Mouse (Mus musculus) stomach, embryonic 15.5 days (tissue): Measurements from ENCODE around the gene Prrc2a. TPM values are rescaled to one million over a fixed set of nuclear protein-coding genes. Genes with fewer than 3 reads are reported as not detected.

Experiments used
- ATAC-seq: fragments of 200-750 bp; cut with Nextera tagmentation; 2 replicates; pipeline ENCODE4 v1.8.0; 2017; ENCODE audit warnings: low read depth, moderate number of reproducible peaks, moderate TSS enrichment; ENCODE audit not compliant: insufficient read depth, low FRiP score
- H3K27ac ChIP-seq: fragments of 300-500 bp; sonication (generic); 2 replicates; pipeline ENCODE4 v1.5.1; 2015; ENCODE audit warnings: mild to moderate bottlenecking, inconsistent platforms
- H3K27me3 ChIP-seq: fragments of 300-500 bp; sonication (generic); replicated peaks from 2 replicates; pipeline ENCODE4 v1.6.1; 2015; ENCODE audit warnings: inconsistent platforms
- H3K36me3 ChIP-seq: fragments of 300-500 bp; sonication (generic); 2 replicates; pipeline ENCODE4 v1.6.1; 2015; ENCODE audit warnings: inconsistent platforms
- H3K4me1 ChIP-seq: fragments of 300-500 bp; sonication (generic); 2 replicates; pipeline ENCODE4 v1.6.1; 2015; ENCODE audit warnings: inconsistent platforms
- H3K4me2 ChIP-seq: fragments of 300-500 bp; sonication (generic); 2 replicates; pipeline ENCODE4 v1.6.1; 2015; ENCODE audit warnings: mild to moderate bottlenecking, inconsistent platforms
- H3K4me3 ChIP-seq: fragments of 300-500 bp; sonication (generic); replicated peaks from 2 replicates; pipeline ENCODE4 v1.5.1; 2015; ENCODE audit warnings: inconsistent platforms
- H3K9ac ChIP-seq: fragments of 300-500 bp; sonication (generic); 2 replicates; pipeline ENCODE4 v1.6.1; 2015; ENCODE audit warnings: inconsistent platforms
- H3K9me3 ChIP-seq: fragments of 300-500 bp; sonication (generic); 2 replicates; pipeline ENCODE4 v1.6.1; 2016; ENCODE audit warnings: inconsistent platforms
- WGBS: fragments of 180-500 bp; shearing (Covaris S2); methylation state at CpG from one replicate; pipeline ENCODE4 v1.1.7; 2015; 5-methylcytosine and 5-hydroxymethylcytosine counted together
- polyA plus RNA-seq: library from polyadenylated mRNA; unstranded; fragments of >200 nt; fragmentation: Nextera tagmentation; extraction: Ambion mirVana; gene quantifications from 2 replicates; pipeline ENCODE4 v1.2.1, GENCODE M21; 2015

Prrc2a gene
- polyA plus RNA-seq, 1 experiment from 2014 or later = 148 TPM

GRCm38 (mm10) chr17:35139269-35139668 is 25.4 kb downstream of the Prrc2a start:
- H3K4me1 ChIP-seq = peaks cover 8% of the 10 kb centered on the region; the same call in 1 of the 2 replicates
- H3K27me3 ChIP-seq = no peaks in the 10 kb centered on the region
- H3K9me3 ChIP-seq = no peaks in the 10 kb centered on the region
- no peak overlapping the region for H3K4me3 ChIP-seq
- ATAC-seq = no peak
- peaks cover 58% of the 10 kb centered on the region for H3K36me3 ChIP-seq
- no peak overlapping the region for H3K4me2 ChIP-seq
- 92% methylated on average over 3 of the region's 3 CpGs for WGBS
- no peak overlapping the region for H3K27ac ChIP-seq
- no peak overlapping the region for H3K9ac ChIP-seq

GRCm38 (mm10) chr17:35135591-35136320 is 28.9 kb downstream of the Prrc2a start:
- under 1% methylated on average over 43 of the region's 43 CpGs for WGBS
- Histone ChIP-seq H3K27ac (peak overlapping the region; percentile 96), H3K9me3 (no peaks in the 10 kb centered on the region), H3K4me1 (peaks cover 8% of the 10 kb centered on the region; the same call in 1 of the 2 replicates), H3K27me3 (no peaks in the 10 kb centered on the region), H3K9ac (peak overlapping the region; percentile 63), H3K4me2 (peak overlapping the region; percentile 71), H3K4me3 (peak overlapping the region; percentile 74), H3K36me3 (peaks cover 26% of the 10 kb centered on the region)
- ATAC-seq = peak; percentile 43

DNA sequence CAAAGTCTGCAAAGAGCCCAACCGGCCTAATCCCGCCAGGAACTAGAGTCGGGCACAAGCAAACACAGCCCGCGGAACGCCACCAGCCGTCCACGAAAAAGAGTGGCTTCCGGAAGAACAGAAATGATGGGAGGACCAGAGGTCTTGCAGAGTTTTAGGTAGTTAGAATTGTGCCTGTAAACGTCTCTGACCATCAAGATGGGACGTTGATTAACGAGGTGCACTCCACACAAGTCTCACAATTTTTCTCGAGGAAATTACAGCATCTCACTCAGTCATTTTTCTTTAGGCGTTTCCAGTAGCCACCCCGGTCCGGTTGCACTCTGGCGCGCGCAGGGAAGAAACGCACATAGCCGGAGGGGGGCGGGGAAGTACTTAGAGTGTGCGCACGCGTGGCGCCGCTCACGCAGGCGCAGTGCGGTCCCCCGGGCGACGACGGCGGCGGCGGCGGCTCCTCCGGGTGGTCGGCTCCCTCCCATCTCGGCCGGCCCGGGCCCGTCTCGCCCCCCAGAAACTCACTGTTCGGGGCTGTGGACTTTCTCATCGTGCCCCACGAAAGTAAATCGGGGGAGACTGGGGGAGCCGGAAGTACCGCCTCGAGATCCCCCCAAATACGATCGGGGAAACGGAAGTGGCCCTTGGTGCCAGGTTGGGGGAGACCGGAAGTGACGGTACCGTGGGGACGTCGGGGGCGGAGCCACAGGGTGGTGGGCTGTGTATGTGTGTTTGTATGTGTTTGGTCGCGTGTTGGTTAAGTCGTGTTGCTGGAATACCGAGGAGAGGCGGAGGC is 29.7 kb downstream of the Prrc2a start, which contains the start of gene Bag6:
Bag6 (plus strand) TSS at position 378 of the 790 bp plus-strand sequence.
- under 1% methylated on average over 66 of the region's 66 CpGs for WGBS
- H3K27me3 ChIP-seq = no peaks in the 10 kb centered on the region
- no peaks in the 10 kb centered on the region for H3K9me3 ChIP-seq

GRCm38 (mm10) chr17:35133517-35133916 is 31.2 kb downstream of the Prrc2a start:
- Histone ChIP-seq H3K4me3 (no peak overlapping the region), H3K27me3 (no peaks in the 10 kb centered on the region), H3K27ac (no peak overlapping the region), H3K9ac (no peak overlapping the region), H3K4me1 (peaks cover 8% of the 10 kb centered on the region; the same call in 1 of the 2 replicates), H3K9me3 (no peaks in the 10 kb centered on the region), H3K4me2 (no peak overlapping the region), H3K36me3 (peaks cover 8% of the 10 kb centered on the region)
- 91% methylated on average over 7 of the region's 7 CpGs for WGBS
- ATAC-seq = no peak

More for the DNA sequence above, 29.7 kb downstream of the Prrc2a start, which contains the start of gene Bag6:
- H3K27ac ChIP-seq = peak within 1 kb of the TSS; percentile 96
- peaks cover 22% of the 10 kb centered on the region for H3K36me3 ChIP-seq
- peak within 1 kb of the TSS; percentile 71 for H3K4me2 ChIP-seq
- peaks cover 8% of the 10 kb centered on the region; the same call in 1 of the 2 replicates for H3K4me1 ChIP-seq
- H3K9ac ChIP-seq = peak within 1 kb of the TSS; percentile 63
- H3K4me3 ChIP-seq = peak within 1 kb of the TSS; percentile 74
- ATAC-seq = peak; percentile 92

- Histone ChIP-seq H3K4me1 (peaks cover 15% of the 10 kb centered on the region), H3K27ac (no peak overlapping the region), H3K27me3 (no peaks in the 10 kb centered on the region), H3K9me3 (no peaks in the 10 kb centered on the region), H3K4me2 (no peak overlapping the region), H3K36me3 (peaks cover 5% of the 10 kb centered on the region), H3K4me3 (no peak overlapping the region), H3K9ac (no peak overlapping the region)
- no peak for ATAC-seq
- WGBS = 64% methylated on average over 3 of the region's 3 CpGs
Observed at GRCm38 (mm10) chr17:35132174-35132560, 32.5 kb downstream of the Prrc2a start.

- ATAC-seq = no peak
- no peak within 1 kb of the TSS for H3K27ac ChIP-seq
- H3K27me3 ChIP-seq = no peaks in the 10 kb centered on the region
- H3K4me1 ChIP-seq = peaks cover 18% of the 10 kb centered on the region
- no peak within 1 kb of the TSS for H3K9ac ChIP-seq
- H3K9me3 ChIP-seq = no peaks in the 10 kb centered on the region
- H3K4me2 ChIP-seq = no peak within 1 kb of the TSS
- WGBS = 71% methylated on average over 15 of the region's 15 CpGs
- no peak within 1 kb of the TSS for H3K4me3 ChIP-seq
- peaks cover 5% of the 10 kb centered on the region for H3K36me3 ChIP-seq
Observed at GRCm38 (mm10) chr17:35131500-35132173, 33.1 kb downstream of the Prrc2a start, which contains the start of gene Apom. TSS of gene Apom (minus strand) at chr17:35132050.

GRCm38 (mm10) chr17:35131038-35131437 is 33.7 kb downstream of the Prrc2a start:
- H3K9me3 ChIP-seq = no peaks in the 10 kb centered on the region
- H3K4me1 ChIP-seq = peaks cover 14% of the 10 kb centered on the region
- H3K27me3 ChIP-seq = no peaks in the 10 kb centered on the region
- H3K27ac ChIP-seq = no peak overlapping the region
- H3K36me3 ChIP-seq = peaks cover 5% of the 10 kb centered on the region
- no peak for ATAC-seq
- no peak overlapping the region for H3K4me2 ChIP-seq
- H3K9ac ChIP-seq = no peak overlapping the region
- WGBS = 85% methylated on average over 8 of the region's 8 CpGs
- no peak overlapping the region for H3K4me3 ChIP-seq

- peaks cover 25% of the 10 kb centered on the region for H3K4me1 ChIP-seq
- 67% methylated on average over 11 of the region's 11 CpGs for WGBS
- peaks cover 5% of the 10 kb centered on the region for H3K36me3 ChIP-seq
- no peaks in the 10 kb centered on the region for H3K9me3 ChIP-seq
- H3K9ac ChIP-seq = no peak overlapping the region
- no peak overlapping the region for H3K27ac ChIP-seq
- no peak for ATAC-seq
- H3K4me3 ChIP-seq = no peak overlapping the region
- H3K27me3 ChIP-seq = no peaks in the 10 kb centered on the region
- H3K4me2 ChIP-seq = no peak overlapping the region
Observed at GRCm38 (mm10) chr17:35128996-35129395, 35.7 kb downstream of the Prrc2a start.

GRCm38 (mm10) chr17:35127017-35127416 is 37.7 kb downstream of the Prrc2a start:
- ATAC-seq = no peak
- H3K36me3 ChIP-seq = peaks cover 5% of the 10 kb centered on the region
- H3K9ac ChIP-seq = peak overlapping the region; percentile 53; the same call in 1 of the 2 replicates
- peak overlapping the region; percentile 88 for H3K27ac ChIP-seq
- H3K27me3 ChIP-seq = no peaks in the 10 kb centered on the region
- no peaks in the 10 kb centered on the region for H3K9me3 ChIP-seq
- H3K4me1 ChIP-seq = peaks cover 27% of the 10 kb centered on the region
- peak overlapping the region; percentile 67 for H3K4me2 ChIP-seq
- 54% methylated on average over 13 of the region's 13 CpGs for WGBS
- H3K4me3 ChIP-seq = peak overlapping the region; percentile 58

DNA sequence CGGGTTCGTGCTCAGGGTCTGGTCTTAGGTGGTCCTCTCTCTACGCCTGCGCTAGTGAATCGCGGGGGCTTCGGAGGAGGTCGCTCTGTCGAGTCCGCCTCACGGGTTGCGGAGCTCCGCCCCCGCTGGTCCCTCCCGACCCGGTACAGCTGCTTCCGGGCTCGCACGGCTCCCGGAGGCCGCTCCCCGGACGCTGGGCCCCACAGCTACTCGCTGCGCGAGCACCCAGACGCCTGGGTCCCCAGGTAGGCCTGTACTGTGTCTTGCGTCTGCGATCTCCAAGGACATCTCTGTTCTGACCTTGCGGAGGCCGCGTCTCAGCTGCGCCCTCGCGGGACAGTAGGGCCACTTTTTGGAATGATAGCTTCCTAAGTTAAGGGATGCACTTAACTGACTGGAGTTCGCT is 38.5 kb downstream of the Prrc2a start, which contains the start of gene D17H6S53E:
D17H6S53E (plus strand) TSS at position 168 of the 406 bp plus-strand sequence.
- no peaks in the 10 kb centered on the region for H3K9me3 ChIP-seq
- ATAC-seq = peak; percentile 63
- peak within 1 kb of the TSS; percentile 88 for H3K27ac ChIP-seq
- H3K36me3 ChIP-seq = peaks cover 5% of the 10 kb centered on the region
- WGBS = under 1% methylated on average over 36 of the region's 36 CpGs
- H3K4me2 ChIP-seq = peak within 1 kb of the TSS; percentile 67
- H3K4me1 ChIP-seq = peaks cover 27% of the 10 kb centered on the region
- no peaks in the 10 kb centered on the region for H3K27me3 ChIP-seq
- H3K4me3 ChIP-seq = peak within 1 kb of the TSS; percentile 58
- H3K9ac ChIP-seq = peak within 1 kb of the TSS; percentile 53

- H3K36me3 ChIP-seq = peaks cover 5% of the 10 kb centered on the region
- ATAC-seq = no peak
- 20% methylated on average over 6 of the region's 6 CpGs for WGBS
Observed at GRCm38 (mm10) chr17:35125578-35125977, 39.1 kb downstream of the Prrc2a start.

More at GRCm38 (mm10) chr17:35125578-35125977, 39.1 kb downstream of the Prrc2a start:
- H3K4me1 ChIP-seq = peaks cover 28% of the 10 kb centered on the region
- no peaks in the 10 kb centered on the region for H3K9me3 ChIP-seq
- peak overlapping the region; percentile 53; the same call in 1 of the 2 replicates for H3K9ac ChIP-seq
- H3K4me2 ChIP-seq = peak overlapping the region; percentile 67
- peak overlapping the region; percentile 58 for H3K4me3 ChIP-seq
- H3K27me3 ChIP-seq = no peaks in the 10 kb centered on the region
- H3K27ac ChIP-seq = peak overlapping the region; percentile 88
